Mouse (Mus musculus) large intestine, adult 2 months (tissue): ENCODE results near the gene Cyth2. TPM values are rescaled to one million over a fixed set of nuclear protein-coding genes. Genes with fewer than 3 reads are reported as not detected.

Experiments used
- DNase-seq: peaks from one replicate; pipeline ENCODE4 v3.0.0-alpha.2; 2012; ENCODE audit warnings: low read depth, low spot score
- WGBS: fragments of 180-500 bp; shearing (Covaris S2); methylation state at CpG from one replicate; pipeline ENCODE4 v1.1.7; 2018; 5-methylcytosine and 5-hydroxymethylcytosine counted together
- polyA plus RNA-seq: library from polyadenylated mRNA; depleted of rRNA; stranded (reverse); fragments of >200 nt; gene quantifications from 2 replicates; pipeline ENCODE4 v1.2.3, GENCODE M21; 2012

Cyth2 gene
- polyA plus RNA-seq, 1 experiment: 39.6 TPM

GRCm38 (mm10) chr7:45787642-45788041, 26.7 kb downstream of the Cyth2 start:
- DNase-seq: no peak
- WGBS: 76% methylated on average over 22 of the region's 22 CpGs

GRCm38 (mm10) chr7:45786661-45787413, 27.5 kb downstream of the Cyth2 start:
- no peak for DNase-seq

GRCm38 (mm10) chr7:45786136-45786578, 28.2 kb downstream of the Cyth2 start:
- DNase-seq: no peak

More at GRCm38 (mm10) chr7:45786661-45787413, 27.5 kb downstream of the Cyth2 start:
- WGBS: 21% methylated on average over 17 of the region's 17 CpGs

GRCm38 (mm10) chr7:45785388-45786135, 28.8 kb downstream of the Cyth2 start:
- 3% methylated on average over 40 of the region's 42 CpGs for WGBS
- no peak for DNase-seq

More at GRCm38 (mm10) chr7:45786136-45786578, 28.2 kb downstream of the Cyth2 start:
- WGBS: 6% methylated on average over 14 of the region's 14 CpGs

- DNase-seq: no peak
- 25% methylated on average over 20 of the region's 20 CpGs for WGBS
These were observed 29.6 kb downstream of the Cyth2 start, which contains the start of gene Sult2b1 for GRCm38 (mm10) chr7:45784524-45785372. TSS of gene Sult2b1 (minus strand) at chr7:45784669.

GRCm38 (mm10) chr7:45783511-45784091, 30.8 kb downstream of the Cyth2 start, which contains the start of gene Lmtk3:
TSS of gene Lmtk3 (plus strand) at chr7:45783738.
- DNase-seq: no peak
- WGBS: 1% methylated on average over 38 of the region's 38 CpGs

- DNase-seq: no peak
- WGBS: 54% methylated on average over 4 of the region's 4 CpGs
These were observed 32.1 kb downstream of the Cyth2 start for GRCm38 (mm10) chr7:45782271-45782670.

- WGBS: 9% methylated on average over 22 of the region's 22 CpGs
- no peak for DNase-seq
These were observed 35.2 kb downstream of the Cyth2 start for GRCm38 (mm10) chr7:45779081-45779641.

GRCm38 (mm10) chr7:45775237-45775636, 39.1 kb downstream of the Cyth2 start:
- no peak for DNase-seq
- 80% methylated on average over 7 of the region's 7 CpGs for WGBS

GRCm38 (mm10) chr7:45771101-45771500, 43.3 kb downstream of the Cyth2 start:
- 39% methylated on average over 4 of the region's 4 CpGs for WGBS
- no peak for DNase-seq

- 23% methylated on average over 8 of the region's 8 CpGs for WGBS
- no peak for DNase-seq
These were observed 43.8 kb downstream of the Cyth2 start for GRCm38 (mm10) chr7:45770427-45771082.

GRCm38 (mm10) chr7:45767500-45767899, 46.9 kb downstream of the Cyth2 start:
- 96% methylated on average over 6 of the region's 6 CpGs for WGBS
- no peak for DNase-seq

GRCm38 (mm10) chr7:45766764-45767163, 47.6 kb downstream of the Cyth2 start:
- WGBS: 60% methylated on average over 8 of the region's 8 CpGs
- DNase-seq: no peak

- no peak for DNase-seq
- 37% methylated on average over 8 of the region's 8 CpGs for WGBS
These were observed 48.4 kb downstream of the Cyth2 start for GRCm38 (mm10) chr7:45765995-45766394.

GRCm38 (mm10) chr7:45760151-45760550, 54.2 kb downstream of the Cyth2 start:
- 67% methylated on average over 5 of the region's 5 CpGs for WGBS
- DNase-seq: no peak

- DNase-seq: no peak
- 3% methylated on average over 26 of the region's 27 CpGs for WGBS
These were observed 55.0 kb downstream of the Cyth2 start for GRCm38 (mm10) chr7:45759400-45759799.
